Mouse (Mus musculus) gastrocnemius, postnatal 36 days (tissue): ENCODE data around the gene Commd7. TPM values are rescaled to one million over a fixed set of nuclear protein-coding genes. Genes with fewer than 3 reads are reported as not detected.
A peak's percentile ranks its signal among the peaks of the same experiment; 100 is the strongest.
"Not testable (repeated sequence)": the region's sequence is repeated elsewhere in the genome, so short reads cannot be mapped to it uniquely, and the experiment has no call there.

Experiments used
- DNase-seq, 2 experiments: peaks; one replicate each; pipeline ENCODE4 v3.0.0; 2022
- intact Hi-C: fragments of 180-260 bp; cut with DNase I; formaldehyde crosslinking; loops from one replicate; pipeline ENCODE4 v1.15.1; 2025
- long read RNA-seq, 2 experiments: library from polyadenylated mRNA; stranded (forward); transcript quantifications; one replicate each; pipeline ENCODE4 v2.0.0; 2021
- total RNA-seq, 2 experiments: library from RNA; stranded (reverse); gene quantifications; 2 replicates each; pipeline ENCODE4 v1.2.3; 2021

The Commd7 gene
- 10 to 100 TPM in 1 of 2 experiments, 1 to 10 TPM in 1; 9.9 to 10.3 TPM for total RNA-seq
- long read RNA-seq, experiment 1, transcript Commd7-201 (9 exons, 3,210 nt) = major isoform, 13 of 19 reads
- long read RNA-seq, experiment 1, partial matches to known transcripts = 4 of 19 reads
- long read RNA-seq, experiment 1, other reads (novel, unspliced or antisense) = 2 of 19 reads
- long read RNA-seq, experiment 2, transcript Commd7-201 (9 exons, 3,210 nt) = major isoform, 13 of 19 reads
- long read RNA-seq, experiment 2, partial matches to known transcripts = 2 of 19 reads
- long read RNA-seq, experiment 2, other reads (novel, unspliced or antisense) = 1 of 19 reads

DNA sequence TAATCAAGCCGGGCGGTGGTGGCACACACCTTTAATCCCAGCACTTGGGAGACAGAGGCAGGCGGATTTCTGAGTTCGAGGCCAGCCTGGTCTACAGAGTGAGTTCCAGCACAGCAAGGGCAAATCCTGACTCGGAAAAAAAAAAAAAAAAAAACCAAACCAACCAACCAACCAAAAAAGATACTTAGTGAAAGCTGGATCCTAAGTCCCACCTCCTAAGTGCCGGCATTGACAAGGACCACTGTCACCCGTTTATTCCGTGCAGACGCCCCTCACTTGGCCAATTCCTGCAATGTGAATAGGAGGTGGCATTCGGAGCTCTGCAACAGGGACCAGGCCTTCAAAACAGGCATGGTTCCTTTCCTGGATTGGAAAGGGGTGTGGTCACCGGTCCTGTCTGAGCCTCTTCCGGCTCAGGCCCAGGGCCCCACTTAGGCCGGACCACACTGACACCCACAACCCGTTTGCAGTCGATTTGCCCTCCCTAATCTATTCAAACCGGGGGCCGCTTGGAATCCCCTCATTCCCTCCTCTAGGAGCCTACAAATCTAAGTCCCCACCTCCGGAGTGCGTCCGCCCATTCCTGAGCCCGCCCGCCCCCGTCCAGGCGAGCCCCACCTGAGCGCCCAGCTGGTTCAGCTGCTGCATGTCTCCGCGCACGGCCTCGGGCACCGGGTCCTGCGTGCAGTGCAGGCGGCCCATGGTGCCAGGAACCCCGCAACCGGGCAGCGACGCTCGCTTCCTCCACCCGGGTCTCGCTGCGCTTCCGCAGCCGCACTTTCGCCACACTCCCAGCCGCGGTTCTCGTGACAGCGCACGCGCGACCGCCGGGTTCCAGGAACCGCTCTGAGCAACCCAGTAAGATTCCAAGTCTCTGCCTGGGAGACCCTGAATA is at the start of gene Commd7:
Commd7 (minus strand) TSS at position 806 of the 895 bp plus-strand sequence.
- intact Hi-C loops = no loop called here
- DNase-seq = peak; percentile 84 to 86

DNA sequence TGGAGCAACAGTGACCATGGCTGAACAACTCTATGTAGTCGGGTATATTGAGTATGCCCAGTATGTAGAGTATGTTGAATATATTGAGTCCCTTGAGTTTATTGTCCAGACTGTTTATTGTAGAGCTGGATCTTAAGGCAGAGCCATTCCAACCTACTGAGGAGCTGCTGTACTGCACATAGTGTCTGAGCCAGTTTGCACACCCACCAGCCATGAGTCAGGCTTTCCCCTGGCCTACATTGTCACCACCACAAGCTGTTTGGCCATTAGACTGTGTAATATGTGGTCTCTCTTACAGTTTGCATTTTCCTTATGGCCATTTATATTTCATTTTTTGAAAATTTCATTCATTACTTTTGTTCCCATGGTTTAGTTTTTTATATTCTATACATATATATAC is 47.4 kb upstream of the Commd7 start:
- intact Hi-C loops = no loop called here
- no peak for DNase-seq

DNA sequence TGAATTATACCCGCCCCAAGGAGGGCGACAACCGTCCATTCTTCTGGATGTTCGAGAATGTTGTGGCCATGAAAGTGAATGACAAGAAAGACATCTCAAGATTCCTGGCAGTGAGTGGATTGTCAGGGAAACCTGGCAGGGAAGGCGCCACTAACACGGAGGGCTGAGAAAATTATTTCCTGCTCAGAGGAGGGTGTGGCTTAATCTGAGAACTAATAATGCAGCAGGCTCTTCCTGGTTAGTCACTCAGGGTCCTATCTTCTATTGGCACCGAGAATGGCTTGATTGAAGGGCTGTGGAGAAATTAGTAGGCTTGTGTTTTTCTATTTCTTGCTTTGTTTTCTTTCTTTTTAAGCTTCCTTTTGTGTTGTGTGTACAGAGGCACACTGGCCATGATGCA is 45.0 kb upstream of the Commd7 start:
- intact Hi-C loops = no loop called here
- no peak for DNase-seq

DNA sequence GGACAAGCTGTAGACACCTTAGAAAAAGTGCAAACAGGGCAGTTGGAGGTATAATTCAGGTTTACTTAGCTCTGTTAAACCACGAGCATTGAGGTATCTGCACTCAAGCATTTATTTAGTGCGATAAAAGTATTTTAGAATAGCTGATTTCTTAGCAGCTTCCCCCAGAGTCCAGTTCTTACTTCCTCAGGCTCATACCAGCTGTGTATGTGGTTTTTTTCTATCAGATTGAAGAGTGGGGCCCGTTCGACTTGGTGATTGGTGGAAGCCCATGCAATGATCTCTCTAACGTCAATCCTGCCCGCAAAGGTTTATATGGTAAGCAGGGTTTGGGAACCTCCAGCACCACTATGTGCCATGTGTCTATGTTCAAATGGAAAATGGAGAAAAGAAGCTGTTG is 44.4 kb upstream of the Commd7 start:
- intact Hi-C loops = no loop called here
- DNase-seq = no peak

DNA sequence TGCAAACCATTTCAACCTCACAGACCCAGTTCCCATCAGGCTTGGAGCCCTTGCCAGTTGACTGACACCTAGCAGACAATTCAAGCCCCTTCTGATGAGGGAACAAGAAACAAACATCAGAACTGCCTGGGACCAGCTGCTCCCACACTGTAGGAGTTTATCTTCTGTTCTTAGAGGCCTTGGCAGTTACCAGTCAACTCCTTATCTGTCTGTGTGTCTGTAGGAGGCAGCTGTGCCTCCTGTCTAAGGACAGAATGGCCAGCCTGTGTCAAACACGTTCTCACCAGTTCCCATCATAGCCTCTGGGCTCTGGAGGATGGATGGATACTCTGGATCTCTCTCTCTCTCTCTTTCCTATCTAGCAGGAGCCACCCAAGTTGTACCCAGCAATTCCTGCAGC is 42.8 kb upstream of the Commd7 start:
- DNase-seq, intact Hi-C loops: not testable (repeated sequence)

DNA sequence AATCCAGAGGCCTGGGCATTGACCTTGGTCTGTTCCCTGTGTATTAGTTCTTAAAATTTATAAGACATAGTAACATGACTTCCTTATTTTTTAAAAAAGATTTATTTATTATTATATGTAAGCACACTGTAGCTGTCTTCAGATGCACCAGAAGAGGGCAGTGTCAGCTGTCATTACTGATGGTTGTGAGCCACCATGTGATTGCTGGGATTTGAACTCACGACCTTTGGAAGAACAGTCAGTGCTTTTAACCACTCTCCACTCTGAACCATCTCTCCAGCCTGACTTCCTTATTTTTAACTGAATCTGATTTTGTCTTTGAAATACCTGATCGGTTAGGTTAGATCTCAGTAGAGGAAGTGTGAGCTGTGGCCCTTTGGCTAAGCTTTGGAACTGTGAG is 40.0 kb upstream of the Commd7 start:
- no peak for DNase-seq
- intact Hi-C loops = no loop called here

DNA sequence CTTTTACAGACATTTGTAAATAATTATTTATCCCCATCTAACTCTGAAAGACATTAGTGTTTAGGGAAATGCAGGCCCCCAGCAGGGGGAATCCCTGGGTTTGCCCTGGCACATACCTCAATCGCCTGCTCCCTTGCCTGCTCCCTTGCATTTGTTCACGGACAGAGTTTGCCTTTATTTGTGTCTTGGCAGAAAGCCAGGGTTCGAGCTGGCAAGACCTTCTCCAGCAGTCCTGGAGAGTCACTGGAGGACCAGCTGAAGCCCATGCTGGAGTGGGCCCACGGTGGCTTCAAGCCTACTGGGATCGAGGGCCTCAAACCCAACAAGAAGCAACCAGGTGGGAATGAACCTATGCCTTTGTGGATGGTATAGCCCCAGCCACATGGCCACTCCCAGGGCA is 37.5 kb upstream of the Commd7 start:
- intact Hi-C loops = no loop called here

DNA sequence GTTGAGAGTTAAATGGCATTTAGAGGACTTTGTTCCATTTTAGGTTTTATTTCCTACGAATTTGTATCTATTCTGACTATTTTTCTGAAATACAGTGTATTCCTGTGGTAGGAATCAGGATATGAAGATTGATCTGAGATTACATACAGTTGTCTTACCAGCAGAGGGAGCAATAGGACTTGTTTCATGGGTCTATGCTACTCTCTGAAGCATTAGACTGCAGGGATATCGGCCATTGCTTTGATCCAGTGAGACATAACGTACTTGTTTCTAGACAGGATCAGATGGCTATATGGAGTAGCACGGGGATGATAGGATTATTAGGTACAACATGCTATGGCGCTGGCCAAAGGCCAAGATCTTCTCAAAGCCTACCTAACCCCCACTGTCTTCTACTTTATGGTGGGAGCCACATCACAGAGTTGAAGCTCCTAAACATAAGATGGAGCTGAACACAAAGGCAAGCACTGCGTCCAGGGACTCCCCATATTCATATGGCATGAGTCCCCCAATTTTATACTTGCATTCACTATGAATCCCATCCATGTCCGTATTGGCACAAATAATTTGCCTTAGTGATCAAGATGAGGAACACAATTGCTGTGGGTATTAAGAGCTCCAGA is 36.3 kb upstream of the Commd7 start:
- DNase-seq = no peak
- intact Hi-C loops = loop anchor here (2.0 to 5.0 kb wide), 2 partner anchors 178 to 262 kb away; no protein-coding TSS in a partner anchor

More for the DNA sequence above, 37.5 kb upstream of the Commd7 start:
- no peak for DNase-seq

DNA sequence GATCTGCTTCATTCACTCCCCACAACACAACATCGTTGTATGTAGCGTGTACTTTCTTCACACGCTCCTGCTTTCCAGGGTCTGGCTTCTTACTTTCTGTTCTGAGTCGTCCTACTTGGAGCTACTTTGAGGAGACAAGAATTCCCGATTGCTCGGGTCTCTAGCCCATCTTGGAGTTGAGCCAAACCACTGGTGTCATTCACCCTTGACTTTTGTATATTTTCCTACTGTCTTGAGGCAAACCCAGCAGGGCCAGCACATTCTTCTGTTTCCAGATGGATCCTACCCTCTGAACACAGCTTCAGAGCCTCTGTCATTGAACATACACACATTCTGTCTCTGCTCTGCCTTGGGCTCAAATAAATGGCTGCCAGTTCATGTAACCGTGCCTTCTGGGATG is 32.8 kb upstream of the Commd7 start:
- intact Hi-C loops = loop anchor here (5.0 kb wide), 1 partner anchor 182 kb away; no protein-coding TSS in a partner anchor
- no peak for DNase-seq

DNA sequence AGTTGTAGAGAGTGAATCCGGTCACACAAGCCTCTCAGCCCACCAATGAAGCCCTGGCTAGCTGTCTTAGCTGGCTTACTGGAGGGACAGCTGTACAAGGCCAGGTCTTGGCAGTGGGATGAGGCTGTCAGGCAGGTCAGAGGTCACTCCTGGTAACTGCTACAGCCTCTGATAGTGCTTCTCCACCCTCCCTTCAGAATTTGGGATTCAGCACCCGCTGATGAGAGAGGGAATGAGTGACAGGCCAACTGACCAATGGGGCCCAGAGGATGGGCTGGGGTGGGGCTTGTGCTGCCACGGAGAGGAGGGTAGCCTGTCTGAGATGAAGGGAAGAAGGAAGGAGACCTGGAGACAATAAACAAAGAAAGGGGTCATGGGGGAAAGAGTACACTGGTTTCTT is 28.0 kb upstream of the Commd7 start:
- intact Hi-C loops = no loop called here
- no peak for DNase-seq

DNA sequence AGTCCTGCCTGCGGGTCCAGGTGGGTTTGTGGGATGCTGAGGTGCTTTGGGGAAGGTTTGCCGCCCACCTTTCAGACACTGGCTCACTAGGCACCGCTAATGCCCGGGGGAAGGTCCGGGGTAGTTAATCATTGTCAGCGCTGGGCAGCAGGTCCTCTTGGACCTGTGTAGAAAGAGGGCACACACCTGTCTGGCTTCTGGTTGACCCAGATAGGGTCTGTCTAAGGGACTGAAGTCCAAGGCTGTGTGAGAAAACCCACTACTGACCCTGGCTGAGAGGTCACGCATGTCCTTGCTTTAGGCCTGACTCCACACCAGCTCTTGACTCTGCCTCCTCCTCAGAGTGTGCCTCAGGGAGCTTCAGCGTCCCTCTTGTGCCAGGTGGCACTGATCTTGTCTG is 25.1 kb upstream of the Commd7 start:
- intact Hi-C loops = not testable (repeated sequence)

DNA sequence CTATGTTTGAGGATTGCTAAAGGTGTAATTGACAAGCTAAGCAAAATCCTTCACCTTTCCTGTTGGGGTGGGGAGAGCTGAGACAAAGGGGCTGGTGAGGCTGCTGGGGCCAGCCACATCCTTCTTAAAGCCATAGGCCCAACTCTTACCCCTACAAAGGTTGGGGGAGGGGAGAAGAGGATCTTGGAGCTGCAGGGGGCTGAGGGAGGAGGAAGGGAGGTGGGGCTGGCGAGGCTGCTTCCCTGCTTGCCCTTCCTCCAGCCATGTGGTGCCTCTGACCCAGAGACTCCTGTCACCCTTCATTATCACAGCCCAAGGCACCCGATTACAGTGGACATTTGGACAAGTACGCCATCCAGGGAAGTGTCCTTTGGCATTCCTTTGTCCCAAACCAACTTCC is 19.1 kb upstream of the Commd7 start:
- intact Hi-C loops = no loop called here
- no peak for DNase-seq

More for the DNA sequence above, 25.1 kb upstream of the Commd7 start:
- not testable (repeated sequence) for DNase-seq

DNA sequence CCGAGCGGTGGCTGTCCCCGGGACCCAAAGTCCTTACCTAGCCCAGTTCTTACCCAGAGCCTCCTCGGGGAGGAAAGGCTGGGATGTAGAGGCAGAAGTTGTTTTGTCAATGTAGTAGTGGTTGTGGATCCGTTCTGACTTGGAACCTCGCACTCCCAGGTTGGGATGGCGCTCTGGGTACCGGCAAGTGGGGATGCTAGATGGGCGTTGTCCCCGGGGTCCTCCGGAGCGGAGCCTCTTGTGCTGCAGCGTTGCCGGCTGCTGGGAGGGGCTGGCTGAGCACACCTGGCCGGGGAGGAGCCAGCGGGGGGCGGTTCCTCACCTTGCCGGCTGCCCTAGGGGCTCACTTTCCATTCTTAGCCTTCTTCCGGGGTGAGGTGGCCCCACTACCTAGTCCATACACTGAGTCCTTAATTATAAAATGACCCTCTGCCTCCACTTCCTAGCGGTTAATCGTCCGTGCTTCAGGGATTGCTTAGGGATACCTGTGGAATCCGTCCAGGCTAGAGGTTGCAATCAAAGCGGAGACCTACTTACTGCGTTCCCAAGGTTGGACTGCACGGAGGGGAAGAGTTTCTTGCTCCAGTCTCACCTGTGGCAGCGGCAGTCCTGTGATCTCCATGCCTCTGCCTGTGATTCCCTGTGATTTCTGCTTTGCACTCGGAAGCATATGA is 17.6 kb upstream of the Commd7 start:
- no peak for DNase-seq
- intact Hi-C loops = no loop called here

DNA sequence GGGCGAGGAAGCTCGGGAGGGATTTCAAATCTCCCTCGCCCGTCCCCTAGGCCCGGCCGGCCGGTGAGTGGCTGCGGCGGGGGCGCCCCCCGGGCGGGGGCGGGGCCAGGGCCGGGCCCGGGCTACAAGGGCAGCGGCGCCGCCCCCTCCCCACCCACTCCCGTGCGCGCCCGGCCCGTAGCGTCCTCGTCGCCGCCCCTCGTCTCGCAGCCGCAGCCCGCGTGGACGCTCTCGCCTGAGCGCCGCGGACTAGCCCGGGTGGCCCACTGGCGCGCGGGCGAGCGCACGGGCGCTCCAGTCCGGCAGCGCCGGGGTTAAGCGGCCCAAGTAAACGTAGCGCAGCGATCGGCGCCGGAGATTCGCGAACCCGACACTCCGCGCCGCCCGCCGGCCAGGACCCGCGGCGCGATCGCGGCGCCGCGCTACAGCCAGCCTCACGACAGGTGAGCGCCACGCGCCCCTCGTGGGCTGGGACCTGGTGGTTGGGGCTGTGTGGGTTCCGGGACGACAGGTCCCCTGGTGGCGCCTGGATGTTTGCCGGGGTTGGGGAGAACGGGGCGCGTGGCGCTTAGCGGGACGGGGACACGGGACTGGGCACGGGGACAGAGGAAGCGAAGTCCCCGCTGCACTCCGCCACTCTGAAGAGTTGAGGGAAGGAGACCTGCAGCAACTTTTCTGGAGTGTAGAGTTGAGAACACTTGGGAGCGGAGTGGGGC is 16.9 kb upstream of the Commd7 start, which contains the start of gene Dnmt3b:
Dnmt3b (plus strand) TSS at position 153 of the 716 bp plus-strand sequence.
- intact Hi-C loops = no loop called here

DNA sequence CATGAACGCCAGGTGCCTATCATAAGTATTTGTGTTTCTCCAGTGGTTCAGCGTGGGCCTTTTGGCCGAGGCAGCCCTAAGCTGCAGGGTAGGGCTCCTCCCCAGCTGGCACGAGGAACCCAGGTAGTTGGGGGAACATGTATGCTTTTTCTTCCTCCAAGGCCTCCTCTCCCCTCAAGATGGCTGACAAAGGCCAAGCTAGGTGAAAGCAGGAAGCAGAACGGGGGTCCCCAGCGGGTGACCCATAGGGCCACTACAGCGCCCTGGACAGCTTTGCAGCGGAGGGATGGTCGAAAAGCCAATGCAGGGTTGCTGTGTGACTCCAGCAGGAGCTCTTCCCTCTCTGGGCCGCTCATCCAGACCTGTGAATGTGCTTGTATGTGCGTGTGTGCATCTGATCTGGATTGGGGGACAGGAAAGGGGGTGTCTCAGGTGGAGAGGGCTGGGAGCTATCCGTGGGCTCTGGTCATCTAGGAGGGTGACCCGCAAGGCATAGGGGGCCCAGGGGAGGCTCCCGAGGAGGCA is 16.3 kb upstream of the Commd7 start:
- intact Hi-C loops = no loop called here
- no peak for DNase-seq

More for the DNA sequence above, 16.9 kb upstream of the Commd7 start, which contains the start of gene Dnmt3b:
- peak; percentile 46 to 62 for DNase-seq

DNA sequence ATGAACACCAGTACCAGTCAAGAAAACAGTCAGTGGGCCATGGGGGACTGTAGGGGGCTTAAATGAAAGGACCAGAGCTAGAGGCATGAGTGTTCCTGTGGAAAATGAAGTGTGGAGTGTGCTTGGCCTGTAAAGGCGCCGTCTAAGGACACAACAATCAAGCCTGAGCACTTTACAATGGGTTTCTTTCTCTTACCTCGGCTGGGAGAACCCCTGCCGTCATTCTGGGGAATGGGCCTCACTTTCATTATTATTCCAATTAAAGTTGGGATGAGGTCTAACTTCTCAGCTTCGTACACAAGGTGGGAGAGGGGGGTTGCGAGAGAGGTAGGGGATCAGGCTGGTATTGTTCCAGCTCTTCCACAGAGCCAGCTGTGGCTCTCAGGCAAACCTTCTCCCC is 10.4 kb upstream of the Commd7 start:
- no peak for DNase-seq
- intact Hi-C loops = no loop called here

DNA sequence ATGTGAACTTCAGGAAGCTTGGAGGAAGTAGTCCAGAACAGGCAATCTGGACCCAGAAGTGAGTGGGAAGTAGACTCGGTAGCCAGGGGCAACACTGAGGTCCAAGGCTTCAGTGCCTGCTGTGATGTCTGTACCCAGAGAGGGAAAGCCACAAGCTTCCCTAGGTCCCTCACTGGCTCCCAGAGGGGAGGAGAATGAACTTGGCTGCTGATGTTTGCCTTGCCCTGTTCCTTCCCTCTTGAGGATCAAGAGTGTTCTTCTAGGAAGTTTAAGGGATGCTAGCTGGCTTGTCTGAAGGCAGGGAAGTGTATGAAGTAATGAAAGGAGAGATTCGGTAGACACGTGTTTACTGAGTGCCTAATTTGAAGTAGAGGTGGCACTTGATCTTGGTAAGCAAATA is 9.9 kb upstream of the Commd7 start:
- DNase-seq = no peak
- intact Hi-C loops = no loop called here

DNA sequence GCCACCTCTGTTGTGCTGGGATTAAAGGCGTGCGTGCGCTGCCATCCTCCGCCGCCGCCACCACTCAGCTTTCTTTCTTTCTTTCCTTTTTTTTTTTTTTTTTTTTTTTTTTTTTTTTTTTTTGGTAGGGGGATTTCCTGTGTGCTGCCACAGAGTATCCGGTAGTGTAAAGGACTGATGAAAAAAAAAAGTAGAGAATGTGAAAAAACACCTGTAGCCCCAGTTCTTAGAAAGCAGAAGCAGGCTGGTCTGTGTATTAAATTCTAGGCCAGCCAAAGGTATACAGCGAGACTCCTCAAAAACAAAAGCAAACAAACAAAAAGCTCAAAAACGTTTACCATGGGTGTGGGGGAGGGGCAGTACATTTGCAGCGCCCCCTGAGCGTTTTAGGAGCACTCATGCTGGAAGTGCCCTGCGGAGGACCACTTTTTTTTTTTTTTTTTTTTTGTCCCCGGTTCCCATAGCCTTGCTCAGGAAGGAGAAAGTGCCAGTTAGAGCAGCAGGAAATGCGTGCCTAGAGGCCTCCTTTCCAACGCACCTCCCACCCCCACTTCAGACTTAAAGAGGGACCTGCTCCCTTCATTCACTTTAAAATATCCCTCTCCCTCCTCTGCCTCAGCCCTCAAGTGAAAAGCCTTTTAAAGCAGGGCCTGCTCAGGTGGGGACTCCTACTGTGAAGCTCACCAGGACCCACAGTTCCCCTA is 6.5 kb upstream of the Commd7 start:
- DNase-seq = no peak
- intact Hi-C loops = no loop called here

DNA sequence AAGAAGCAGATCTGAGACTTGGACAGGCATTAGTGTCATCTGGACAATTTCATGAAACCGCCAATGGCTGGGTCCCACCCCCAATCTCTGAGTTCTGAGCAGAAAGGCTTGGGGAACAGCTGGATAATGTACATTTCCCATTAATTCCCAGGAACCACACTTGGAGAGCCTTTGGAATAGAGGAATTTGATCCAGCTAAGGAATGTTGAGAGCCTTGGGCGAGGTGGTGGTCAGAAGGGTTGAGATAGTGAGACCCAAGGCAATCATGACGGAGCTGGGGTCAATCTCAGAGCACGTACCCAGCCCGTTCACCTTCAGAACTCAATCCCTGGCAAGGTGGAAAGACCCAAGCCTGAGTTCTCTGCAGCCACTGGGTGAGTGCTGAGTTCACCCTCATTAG is 678 bp upstream of the Commd7 start:
- intact Hi-C loops = no loop called here
- no peak for DNase-seq
